Mouse (Mus musculus) heart, adult 2 months (tissue): ENCODE data around the gene Hoxa10.

Experiments
- CTCF ChIP-seq: fragments of 200-600 bp; IDR thresholded peaks from 2 replicates; pipeline ENCODE4 v1.8.1; 2022; ENCODE audit warnings: antibody characterized with exemption, mild to moderate bottlenecking, moderate library complexity
- EP300 ChIP-seq: fragments of 200-500 bp; IDR thresholded peaks from 2 replicates; pipeline ENCODE4 v1.6.1; 2011; ENCODE audit warnings: low read depth, low read length, control low read depth; ENCODE audit not compliant: insufficient read depth
- POLR2A ChIP-seq: fragments of 200-500 bp; IDR thresholded peaks from 2 replicates; pipeline ENCODE4 v1.6.1; 2011; ENCODE audit warnings: mild to moderate bottlenecking, low read depth, low read length, control low read depth; ENCODE audit not compliant: insufficient read depth

- no peak for TF ChIP-seq POLR2A
- TF ChIP-seq CTCF: no peak
- no peak for TF ChIP-seq EP300
Observed at GRCm38 (mm10) chr6:52261751-52262462, 21.3 kb upstream of the Hoxa10 start.
